Comparison of ENCODE assay signal across 13 mouse cellular contexts in genomic region chr16:21702314-21702690, GRCm38 (mm10). TPM values are rescaled to one million over a fixed set of nuclear protein-coding genes. Genes with fewer than 3 reads are reported as not detected.
DNase-seq lines count a peak whose midpoint lies in the region; ATAC-seq and TF ChIP-seq lines count a peak whose summit lies in the region.
"Had no signal": no experiment of that assay in that cellular context is flagged by ENCODE, and none has a peak within 500 bp of the region (broad histone marks: within the 10 kb centered on the region; RNA-seq: fewer than 3 reads in every experiment).

No protein-coding gene starts in this region.

- H3K27me3 ChIP-seq in CH12.LX (replicated peaks): no peaks in the 10 kb centered on the region
- H3K27me3 ChIP-seq in forebrain, postnatal 0 days (ENCODE audit: insufficient read depth, low read length): no peaks in the 10 kb centered on the region
- H3K27me3 ChIP-seq in midbrain, embryonic 12.5 days: no peaks in the 10 kb centered on the region

- H3K4me2 ChIP-seq in CH12.LX (ENCODE audit: insufficient read depth, low read depth, poor library complexity, severe bottlenecking): no peak overlapping the region
- peak overlapping the region; percentile 29 for H3K4me2 ChIP-seq in forebrain, postnatal 0 days (ENCODE audit: low read depth)
- H3K4me2 ChIP-seq in midbrain, embryonic 12.5 days (replicated peaks): peak overlapping the region; percentile 43
- H3K4me2 ChIP-seq: liver, embryonic 11.5 days had no signal

- H3K27ac ChIP-seq in CH12.LX (ENCODE audit: insufficient read depth, low read depth): no peak overlapping the region
- H3K27ac ChIP-seq in forebrain, postnatal 0 days (ENCODE audit: low read depth, low read length): no peak overlapping the region
- H3K27ac ChIP-seq in midbrain, embryonic 12.5 days (replicated peaks): peak overlapping the region; percentile 73

- peak; percentile 58; the same call in 1 of the 2 replicates for ATAC-seq in forebrain, postnatal 0 days
- ATAC-seq in midbrain, embryonic 12.5 days (ENCODE audit: low FRiP score, low read depth): peak; percentile 91
- ATAC-seq in frontal cortex, adult (ENCODE audit: low TSS enrichment): no peak

- no peaks in the 10 kb centered on the region for H3K36me3 ChIP-seq in CH12.LX (replicated peaks in 1 of 2; ENCODE audit: control insufficient read depth in 1 of 2, insufficient read depth in 1 of 2, low read length in 1 of 2)
- H3K36me3 ChIP-seq in forebrain, postnatal 0 days (ENCODE audit: insufficient read depth): no peaks in the 10 kb centered on the region
- H3K36me3 ChIP-seq in midbrain, embryonic 12.5 days: no peaks in the 10 kb centered on the region

- no peak for DNase-seq in CH12.LX (ENCODE audit: extremely low read depth)
- DNase-seq in embryo, embryonic 10 days (ENCODE audit: low spot score): peak; percentile 82
- peak; percentile 27 for DNase-seq in forebrain, postnatal 0 days
- no peak for DNase-seq in adrenal gland, adult 8-10 months
- DNase-seq in left cerebral cortex, adult 11 months (ENCODE audit: low spot score): no peak
- DNase-seq in layer of hippocampus, adult 11-12 months (ENCODE audit: low spot score): no peak
- DNase-seq: adrenal gland, adult 2 months; cerebellum, adult 9-10 months; kidney, postnatal 25 days; right cerebral cortex, postnatal 25 days had no signal

- H3K79me2 ChIP-seq in CH12.LX (replicated peaks; ENCODE audit: control insufficient read depth, extremely low read depth, insufficient read depth, poor library complexity, severe bottlenecking): no peaks in the 10 kb centered on the region

- H3K4me3 ChIP-seq in CH12.LX (replicated peaks in 1 of 3; ENCODE audit: low read depth in 2 of 3, low read length in 2 of 3, poor library complexity in 1 of 3): no peak overlapping the region
- no peak overlapping the region for H3K4me3 ChIP-seq in forebrain, postnatal 0 days (ENCODE audit: low read depth, low read length)
- 0 out of 2 replicates have a peak overlapping the region, but pooled peaks have one; percentile 1 for H3K4me3 ChIP-seq in midbrain, embryonic 12.5 days

- dilution Hi-C loops in CH12.LX (cut with MboI; ENCODE audit: extremely low pct_ligation_motif_present, extremely low pct_unique_long_range_greater_than_20kb, low sequenced_read_pairs): no loop called here

- peaks cover 0 to 11% of the 10 kb centered on the region in 2 experiments; a peak in 2 of 4 replicates for H3K4me1 ChIP-seq in CH12.LX (ENCODE audit: control insufficient read depth in 1 of 2, insufficient read depth in 2 of 2)
- H3K4me1 ChIP-seq in forebrain, postnatal 0 days (ENCODE audit: insufficient read depth): no peaks in the 10 kb centered on the region
- H3K4me1 ChIP-seq in midbrain, embryonic 12.5 days: peaks cover 16% of the 10 kb centered on the region

- TF ChIP-seq CTCF in CH12.LX (conservative IDR thresholded peaks at IDR 0.05 in 1 of 2, IDR thresholded peaks at IDR 0.05 in 1 of 2; ENCODE audit: low read depth in 2 of 2, low read length in 2 of 2): no peak
- no peak for TF ChIP-seq CTCF in forebrain, postnatal 0 days (IDR thresholded peaks at IDR 0.05; ENCODE audit: low read depth)

- H3K9me3 ChIP-seq in CH12.LX (replicated peaks; ENCODE audit: low read length): peaks cover 18% of the 10 kb centered on the region
- no peaks in the 10 kb centered on the region for H3K9me3 ChIP-seq in forebrain, postnatal 0 days (ENCODE audit: low read length)
- peaks cover 10% of the 10 kb centered on the region; the same call in 1 of the 2 replicates for H3K9me3 ChIP-seq in midbrain, embryonic 12.5 days

- TF ChIP-seq EP300 in CH12.LX (IDR thresholded peaks at IDR 0.05; ENCODE audit: low read length): no peak

- TF ChIP-seq POLR2A in CH12.LX (IDR thresholded peaks at IDR 0.05; ENCODE audit: low read depth, low read length): no peak

- no peak for TF ChIP-seq RAD21 in CH12.LX (IDR thresholded peaks at IDR 0.05; ENCODE audit: low read depth, low read length)

- WGBS in forebrain, postnatal 0 days: 4% methylated on average over 3 of the region's 3 CpGs
- 8% methylated on average over 3 of the region's 3 CpGs for WGBS in midbrain, embryonic 12.5 days

- in situ Hi-C loops in CH12.LX (cut with MboI; ENCODE audit: low pct_ligation_motif_present, low pct_unique_long_range_greater_than_20kb, low sequenced_read_pairs): no loop called here

- no peak overlapping the region for H3K9ac ChIP-seq in CH12.LX (ENCODE audit: insufficient read depth, low read depth)
- no peak overlapping the region for H3K9ac ChIP-seq in forebrain, postnatal 0 days
- H3K9ac ChIP-seq in midbrain, embryonic 12.5 days (replicated peaks): no peak overlapping the region

TF ChIP-seq in CH12.LX, 34 proteins besides CTCF, POLR2A, EP300 and RAD21:
- TF ChIP-seq ZNF384 (IDR thresholded peaks at IDR 0.05; ENCODE audit: low read depth, low read length) (peak; percentile 70), KAT2A (IDR thresholded peaks at IDR 0.05; ENCODE audit: insufficient replicate concordance, low read length) (no peak), NELFE (IDR thresholded peaks at IDR 0.05; ENCODE audit: low read depth, low read length) (0 out of 2 replicates have a peak, but pooled peaks have one; percentile 18), USF1 (IDR thresholded peaks at IDR 0.05; ENCODE audit: low read depth, low read length) (no peak), BHLHE40 (IDR thresholded peaks at IDR 0.05; ENCODE audit: low read depth, low read length) (no peak)
TF ChIP-seq in CH12.LX: peak in this region for 2.

RNA-seq across cellular contexts. Expression of gene 2510009E07Rik, which starts 7.8 kb away (rescaled TPM):
- total RNA-seq in CH12.LX (2012; rRNA removed) (not detected in 2 replicates), CH12.LX (2014; rRNA removed) (not detected in 2 replicates)
- polyA plus RNA-seq in CH12.LX (2012; ENCODE audit: insufficient read length, low read depth): not detected in 2 replicates
- total RNA-seq in forebrain, postnatal 0 days (2014; rRNA removed): 37.0 and 37.6 TPM in 2 replicates
- polyA plus RNA-seq in forebrain, postnatal 0 days (2015; fragmentation: Nextera tagmentation; extraction: Ambion mirVana): 30.6 and 40.5 TPM in 2 replicates
- polyA plus RNA-seq in midbrain, embryonic 12.5 days (2016; fragmentation: Nextera tagmentation; extraction: Ambion mirVana): 144 and 150 TPM in 2 replicates
- 10 to 100 TPM; 19.6 to 26.0 (median 22.7) TPM for total RNA-seq in adrenal gland, adult 8-10 months (2022)

Comparison
In these comparisons a context has a peak if more than half of its experiments do, and no peak if none do; other contexts are left out.
1. DNase-seq: peak in embryo, embryonic 10 days (single experiment) and forebrain, postnatal 0 days (single experiment); none in CH12.LX (single experiment), adrenal gland, adult 8-10 months (single experiment), left cerebral cortex, adult 11 months (single experiment) and layer of hippocampus, adult 11-12 months (single experiment).
2. RNA of gene 2510009E07Rik, which starts 7.8 kb away (total RNA-seq): 37.0 to 37.6 TPM in forebrain, postnatal 0 days and 19.6 to 26.0 TPM in adrenal gland, adult 8-10 months; not detected in CH12.LX; every median in the first group is over 10 times any median in the second.